8 mouse cellular contexts compared by ENCODE assay signal in genomic region chr17:65886571-65886970, GRCm38 (mm10). TPM values are rescaled to one million over a fixed set of nuclear protein-coding genes. Genes with fewer than 3 reads are reported as not detected.
DNase-seq lines count a peak whose midpoint lies in the region; ATAC-seq and TF ChIP-seq lines count a peak whose summit lies in the region.

No protein-coding gene starts in this region.

- no peak for ATAC-seq in heart, embryonic 12.5 days (ENCODE audit: insufficient number of reproducible peaks, low FRiP score)
- ATAC-seq in liver, embryonic 15.5 days (ENCODE audit: insufficient read depth) = no peak

- H3K9me3 ChIP-seq in ES-Bruce4 (replicated peaks; ENCODE audit: control insufficient read depth, insufficient read depth, low read length, poor library complexity, severe bottlenecking) = no peaks in the 10 kb centered on the region
- H3K9me3 ChIP-seq in heart, embryonic 12.5 days (replicated peaks) = no peaks in the 10 kb centered on the region
- no peaks in the 10 kb centered on the region for H3K9me3 ChIP-seq in liver, embryonic 15.5 days (replicated peaks)

- no peaks in the 10 kb centered on the region for H3K27me3 ChIP-seq in ES-Bruce4 (ENCODE audit: control insufficient read depth, insufficient read depth, low read length, poor library complexity, severe bottlenecking)
- no peaks in the 10 kb centered on the region for H3K27me3 ChIP-seq in heart, embryonic 12.5 days (replicated peaks)
- no peaks in the 10 kb centered on the region for H3K27me3 ChIP-seq in liver, embryonic 15.5 days

- H3K4me2 ChIP-seq in heart, embryonic 12.5 days = peak overlapping the region; percentile 79
- H3K4me2 ChIP-seq in liver, embryonic 15.5 days = peak overlapping the region; percentile 82

- 59% methylated on average over 9 of the region's 9 CpGs for WGBS in heart, embryonic 12.5 days
- 64% methylated on average over 9 of the region's 9 CpGs for WGBS in liver, embryonic 15.5 days (ENCODE audit: insufficient replicate concordance)

- no peaks in the 10 kb centered on the region for H3K4me1 ChIP-seq in ES-Bruce4 (ENCODE audit: control insufficient read depth, insufficient read depth, low read length)
- H3K4me1 ChIP-seq in heart, embryonic 12.5 days (replicated peaks) = peaks cover 16% of the 10 kb centered on the region
- H3K4me1 ChIP-seq in liver, embryonic 15.5 days (replicated peaks) = peaks cover 33% of the 10 kb centered on the region

- H3K27ac ChIP-seq in ES-Bruce4 (ENCODE audit: insufficient read depth, low read length) = no peak overlapping the region
- H3K27ac ChIP-seq in heart, embryonic 12.5 days (ENCODE audit: poor library complexity, severe bottlenecking) = peak overlapping the region; percentile 92; the same call in 1 of the 2 replicates
- H3K27ac ChIP-seq in liver, embryonic 15.5 days (replicated peaks) = peak overlapping the region; percentile 97

- TF ChIP-seq POLR2A in ES-Bruce4 (IDR thresholded peaks at IDR 0.05; ENCODE audit: insufficient read depth, low read length) = no peak

- TF ChIP-seq CTCF in ES-Bruce4 (IDR thresholded peaks at IDR 0.05; ENCODE audit: low read depth, low read length) = no peak

- peak; percentile 23 to 33 for DNase-seq in cerebellum, postnatal 10 days
- DNase-seq in cerebellum, adult 11-12 months = no peak
- DNase-seq in frontal cortex, adult 2 months (ENCODE audit: extremely low spot score in 1 of 2, low spot score in 1 of 2) = no peak
- no peak for DNase-seq in adrenal gland, postnatal 4 days (ENCODE audit: low spot score in 2 of 2)
- no peak for DNase-seq in adrenal gland, postnatal 36 days

- no peaks in the 10 kb centered on the region for H3K36me3 ChIP-seq in ES-Bruce4 (ENCODE audit: control insufficient read depth, insufficient read depth, low read length, poor library complexity, severe bottlenecking)
- H3K36me3 ChIP-seq in heart, embryonic 12.5 days = no peaks in the 10 kb centered on the region
- H3K36me3 ChIP-seq in liver, embryonic 15.5 days (replicated peaks) = no peaks in the 10 kb centered on the region

- TF ChIP-seq EP300 in ES-Bruce4 (IDR thresholded peaks at IDR 0.05; ENCODE audit: insufficient read depth, low read depth, low read length) = no peak

- peak overlapping the region; percentile 73; the same call in 1 of the 2 replicates for H3K9ac ChIP-seq in ES-Bruce4 (ENCODE audit: low read depth, poor library complexity, severe bottlenecking)
- H3K9ac ChIP-seq in heart, embryonic 12.5 days = peak overlapping the region; percentile 62; the same call in 1 of the 2 replicates
- H3K9ac ChIP-seq in liver, embryonic 15.5 days = 0 out of 2 replicates have a peak overlapping the region, but pooled peaks have one; percentile 75

- no peak overlapping the region for H3K4me3 ChIP-seq in ES-Bruce4 (ENCODE audit: low read depth, low read length)
- peak overlapping the region; percentile 85; the same call in 1 of the 2 replicates for H3K4me3 ChIP-seq in heart, embryonic 12.5 days
- H3K4me3 ChIP-seq in liver, embryonic 15.5 days (replicated peaks) = peak overlapping the region; percentile 98

RNA-seq across cellular contexts. Expression of gene Ralbp1, which starts 1.0 kb away (rescaled TPM):
- 41.3 and 42.9 TPM in 2 replicates for polyA plus RNA-seq in ES-Bruce4 (2011; ENCODE audit: insufficient read depth, insufficient read length, low read depth, missing spikeins)
- polyA plus RNA-seq in heart, embryonic 12.5 days (2016; fragmentation: Nextera tagmentation; extraction: Ambion mirVana) = 40.9 and 41.1 TPM in 2 replicates
- polyA plus RNA-seq in liver, embryonic 15.5 days (2015; fragmentation: Nextera tagmentation; extraction: Ambion mirVana) = 38.8 and 42.1 TPM in 2 replicates
- polyA plus RNA-seq in frontal cortex, adult 2 months (2012; rRNA removed) = 50.2 and 51.9 TPM in 2 replicates
- total RNA-seq in adrenal gland, postnatal 4 days (2021) = 10 to 100 TPM; 39.7 to 46.0 TPM
- total RNA-seq in adrenal gland, postnatal 36 days (2021) = 10 to 100 TPM; 41.4 to 61.4 TPM

Comparison
In these comparisons a context has a peak if more than half of its experiments do, and no peak if none do; other contexts are left out.
1. DNase-seq: peak in cerebellum, postnatal 10 days (2 of 2); none in cerebellum, adult 11-12 months (single experiment), frontal cortex, adult 2 months (0 of 2), adrenal gland, postnatal 4 days (0 of 2) and adrenal gland, postnatal 36 days (0 of 2).
2. Peak in every context shown above with its lines, with median percentiles within 50 percentile points of each other: H3K9ac ChIP-seq.